Mouse (Mus musculus) neural tube, embryonic 15.5 days (tissue): ENCODE data around the gene Gas2. TPM values are rescaled to one million over a fixed set of nuclear protein-coding genes. Genes with fewer than 3 reads are reported as not detected.

Source experiments
- ATAC-seq: fragments of 200-750 bp; cut with Nextera tagmentation; 2 replicates; pipeline ENCODE4 v1.8.0; 2017; ENCODE audit warnings: mild to moderate bottlenecking, moderate TSS enrichment, moderate library complexity; ENCODE audit not compliant: low FRiP score
- H3K27ac ChIP-seq: fragments of 300-500 bp; sonication (generic); replicated peaks from 2 replicates; pipeline ENCODE4 v1.5.1; 2015; ENCODE audit warnings: mild to moderate bottlenecking, inconsistent platforms
- H3K27me3 ChIP-seq: fragments of 300-500 bp; sonication (generic); replicated peaks from 2 replicates; pipeline ENCODE4 v1.6.1; 2015; ENCODE audit warnings: inconsistent platforms
- H3K36me3 ChIP-seq: fragments of 300-500 bp; sonication (generic); 2 replicates; pipeline ENCODE4 v1.6.1; 2015; ENCODE audit warnings: inconsistent platforms
- H3K4me1 ChIP-seq: fragments of 300-500 bp; sonication (generic); 2 replicates; pipeline ENCODE4 v1.6.1; 2015; ENCODE audit warnings: inconsistent platforms
- H3K4me2 ChIP-seq: fragments of 300-500 bp; sonication (generic); 2 replicates; pipeline ENCODE4 v1.6.1; 2015; ENCODE audit warnings: inconsistent platforms, mild to moderate bottlenecking, moderate library complexity
- H3K4me3 ChIP-seq: fragments of 300-500 bp; sonication (generic); replicated peaks from 2 replicates; pipeline ENCODE4 v1.5.1; 2015; ENCODE audit warnings: mild to moderate bottlenecking, inconsistent platforms
- H3K9ac ChIP-seq: fragments of 300-500 bp; sonication (generic); replicated peaks from 2 replicates; pipeline ENCODE4 v1.6.1; 2015; ENCODE audit warnings: mild to moderate bottlenecking, inconsistent platforms
- H3K9me3 ChIP-seq: fragments of 300-500 bp; sonication (generic); replicated peaks from 2 replicates; pipeline ENCODE4 v1.6.1; 2016; ENCODE audit warnings: inconsistent platforms
- WGBS: fragments of 180-500 bp; shearing (Covaris S2); methylation state at CpG from one replicate; pipeline ENCODE4 v1.1.7; 2015; ENCODE audit warnings: mixed read lengths; 5-methylcytosine and 5-hydroxymethylcytosine counted together
- polyA plus RNA-seq: library from polyadenylated mRNA; unstranded; fragments of >200 nt; fragmentation: Nextera tagmentation; extraction: Ambion mirVana; gene quantifications from 2 replicates; pipeline ENCODE4 v1.2.1, GENCODE M21; 2015

Gene Gas2
- polyA plus RNA-seq, result 18.9 and 20.1 TPM in 2 replicates

- Histone ChIP-seq H3K4me1 (peaks cover 26% of the 10 kb centered on the region), H3K9me3 (no peaks in the 10 kb centered on the region), H3K4me2 (peak within 1 kb of the TSS; percentile 77), H3K9ac (peak within 1 kb of the TSS; percentile 87), H3K27me3 (no peaks in the 10 kb centered on the region), H3K27ac (peak within 1 kb of the TSS; percentile 99), H3K36me3 (no peaks in the 10 kb centered on the region), H3K4me3 (peak within 1 kb of the TSS; percentile 83)
- ATAC-seq, result peak; percentile 90
- 7% methylated on average over 76 of the region's 105 CpGs for WGBS
Observed at GRCm38 (mm10) chr7:51861250-51862096, at the start of gene Gas2. Gene Gas2 (plus strand): TSS chr7:51862015.

- 51% methylated on average over 4 of the region's 4 CpGs for WGBS
- H3K27ac ChIP-seq, result no peak overlapping the region
- no peaks in the 10 kb centered on the region for H3K27me3 ChIP-seq
- no peak overlapping the region for H3K4me2 ChIP-seq
- H3K9me3 ChIP-seq, result no peaks in the 10 kb centered on the region
- peak; percentile 88; the same call in 1 of the 2 replicates for ATAC-seq
- H3K9ac ChIP-seq, result no peak overlapping the region
- H3K36me3 ChIP-seq, result no peaks in the 10 kb centered on the region
- H3K4me3 ChIP-seq, result no peak overlapping the region
- H3K4me1 ChIP-seq, result no peaks in the 10 kb centered on the region
Observed at GRCm38 (mm10) chr7:51815473-51816282, 46.1 kb upstream of the Gas2 start.

- no peak overlapping the region for H3K4me2 ChIP-seq
- WGBS, result 64% methylated on average over 3 of the region's 3 CpGs
- no peaks in the 10 kb centered on the region for H3K27me3 ChIP-seq
- no peak overlapping the region for H3K9ac ChIP-seq
- ATAC-seq, result no peak
- no peaks in the 10 kb centered on the region for H3K36me3 ChIP-seq
- H3K4me3 ChIP-seq, result no peak overlapping the region
- H3K4me1 ChIP-seq, result no peaks in the 10 kb centered on the region
- H3K27ac ChIP-seq, result no peak overlapping the region
- H3K9me3 ChIP-seq, result no peaks in the 10 kb centered on the region
Observed at GRCm38 (mm10) chr7:51816283-51816839, 45.5 kb upstream of the Gas2 start.

GRCm38 (mm10) chr7:51818251-51818974 is 43.4 kb upstream of the Gas2 start:
- no peak for ATAC-seq
- Histone ChIP-seq H3K4me1 (no peaks in the 10 kb centered on the region), H3K9ac (no peak overlapping the region), H3K27me3 (no peaks in the 10 kb centered on the region), H3K36me3 (no peaks in the 10 kb centered on the region), H3K9me3 (no peaks in the 10 kb centered on the region), H3K4me2 (no peak overlapping the region), H3K4me3 (no peak overlapping the region), H3K27ac (no peak overlapping the region)
- WGBS, result 72% methylated on average over 3 of the region's 3 CpGs

- Histone ChIP-seq H3K4me3 (no peak overlapping the region), H3K36me3 (no peaks in the 10 kb centered on the region), H3K9ac (no peak overlapping the region), H3K4me2 (no peak overlapping the region), H3K27ac (no peak overlapping the region), H3K27me3 (no peaks in the 10 kb centered on the region), H3K9me3 (no peaks in the 10 kb centered on the region), H3K4me1 (no peaks in the 10 kb centered on the region)
- no peak for ATAC-seq
- 75% methylated on average over 1 of the region's 1 CpGs for WGBS
Observed at GRCm38 (mm10) chr7:51819891-51820290, 41.9 kb upstream of the Gas2 start.

GRCm38 (mm10) chr7:51821467-51821866 is 40.3 kb upstream of the Gas2 start:
- WGBS, result 68% methylated on average over 2 of the region's 2 CpGs

GRCm38 (mm10) chr7:51823562-51824338 is 38.1 kb upstream of the Gas2 start:
- Histone ChIP-seq H3K4me1 (no peaks in the 10 kb centered on the region), H3K36me3 (no peaks in the 10 kb centered on the region), H3K27ac (no peak overlapping the region), H3K9ac (no peak overlapping the region), H3K27me3 (no peaks in the 10 kb centered on the region), H3K4me3 (no peak overlapping the region), H3K4me2 (no peak overlapping the region), H3K9me3 (no peaks in the 10 kb centered on the region)
- WGBS, result 46% methylated on average over 7 of the region's 7 CpGs
- no peak for ATAC-seq

More at GRCm38 (mm10) chr7:51821467-51821866, 40.3 kb upstream of the Gas2 start:
- Histone ChIP-seq H3K9ac (no peak overlapping the region), H3K36me3 (no peaks in the 10 kb centered on the region), H3K9me3 (no peaks in the 10 kb centered on the region), H3K4me2 (no peak overlapping the region), H3K27ac (peak overlapping the region; percentile 11; the same call in 1 of the 2 replicates), H3K4me1 (no peaks in the 10 kb centered on the region), H3K4me3 (no peak overlapping the region), H3K27me3 (no peaks in the 10 kb centered on the region)
- ATAC-seq, result no peak

- WGBS, result 19% methylated on average over 7 of the region's 7 CpGs
- peak; percentile 77 for ATAC-seq
- Histone ChIP-seq H3K27me3 (no peaks in the 10 kb centered on the region), H3K27ac (peak overlapping the region; percentile 68; the same call in 1 of the 2 replicates), H3K36me3 (no peaks in the 10 kb centered on the region), H3K4me1 (peaks cover 15% of the 10 kb centered on the region), H3K9ac (no peak overlapping the region), H3K4me2 (peak overlapping the region; percentile 15), H3K4me3 (no peak overlapping the region), H3K9me3 (no peaks in the 10 kb centered on the region)
Observed at GRCm38 (mm10) chr7:51831917-51832316, 29.9 kb upstream of the Gas2 start.

- peaks cover 7% of the 10 kb centered on the region for H3K4me1 ChIP-seq
- no peak overlapping the region for H3K4me2 ChIP-seq
- peak overlapping the region; percentile 14; the same call in 1 of the 2 replicates for H3K27ac ChIP-seq
- H3K9me3 ChIP-seq, result no peaks in the 10 kb centered on the region
- ATAC-seq, result peak; percentile 53; the same call in 1 of the 2 replicates
- 52% methylated on average over 7 of the region's 7 CpGs for WGBS
- H3K36me3 ChIP-seq, result no peaks in the 10 kb centered on the region
- no peaks in the 10 kb centered on the region for H3K27me3 ChIP-seq
- no peak overlapping the region for H3K4me3 ChIP-seq
- H3K9ac ChIP-seq, result no peak overlapping the region
Observed at GRCm38 (mm10) chr7:51840515-51840914, 21.3 kb upstream of the Gas2 start.

GRCm38 (mm10) chr7:51850877-51851276 is 10.9 kb upstream of the Gas2 start:
- H3K27me3 ChIP-seq, result no peaks in the 10 kb centered on the region
- H3K36me3 ChIP-seq, result no peaks in the 10 kb centered on the region
- H3K27ac ChIP-seq, result no peak overlapping the region
- no peak overlapping the region for H3K9ac ChIP-seq
- 73% methylated on average over 6 of the region's 6 CpGs for WGBS
- H3K9me3 ChIP-seq, result no peaks in the 10 kb centered on the region
- no peaks in the 10 kb centered on the region for H3K4me1 ChIP-seq
- no peak overlapping the region for H3K4me2 ChIP-seq
- no peak for ATAC-seq
- no peak overlapping the region for H3K4me3 ChIP-seq
